In genomic region chr1:193392266-193392665, GRCm38 (mm10) we compare ENCODE assay signal across 15 mouse cellular contexts. TPM values are rescaled to one million over a fixed set of nuclear protein-coding genes. Genes with fewer than 3 reads are reported as not detected.
"Had no signal": no experiment of that assay in that cellular context is flagged by ENCODE, and none has a peak within 500 bp of the region (broad histone marks: within the 10 kb centered on the region; RNA-seq: fewer than 3 reads in every experiment).

No protein-coding gene starts in this region.

- H3K9me3 ChIP-seq: limb, embryonic 10.5 days; liver, embryonic 13.5 days; lung, embryonic 15.5 days; midbrain, embryonic 13.5 days; neural tube, embryonic 12.5 days had no signal

- H3K9ac ChIP-seq: liver, embryonic 13.5 days; lung, embryonic 15.5 days; midbrain, embryonic 13.5 days; neural tube, embryonic 12.5 days had no signal

- H3K4me1 ChIP-seq: liver, embryonic 13.5 days had no signal

- H3K27ac ChIP-seq: left cerebral cortex, adult 2 months; limb, embryonic 10.5 days; liver, embryonic 13.5 days; lung, embryonic 15.5 days; midbrain, embryonic 13.5 days; neural tube, embryonic 12.5 days had no signal

- H3K27me3 ChIP-seq: liver, embryonic 13.5 days; lung, embryonic 15.5 days; neural tube, embryonic 12.5 days had no signal

- H3K4me3 ChIP-seq: left cerebral cortex, adult 2 months; limb, embryonic 10.5 days; liver, embryonic 13.5 days; lung, embryonic 15.5 days; midbrain, embryonic 13.5 days; neural tube, embryonic 12.5 days had no signal

- H3K4me2 ChIP-seq: liver, embryonic 13.5 days; lung, embryonic 15.5 days; midbrain, embryonic 13.5 days; neural tube, embryonic 12.5 days had no signal

- ATAC-seq: midbrain, embryonic 13.5 days had no signal

- DNase-seq: kidney, adult 18-20 months; kidney, postnatal 10 days; kidney, postnatal 4 days; liver, embryonic 13.5 days; lung, postnatal 36 days; thymus, adult 18-20 months; thymus, postnatal 25 days had no signal

- H3K36me3 ChIP-seq: limb, embryonic 10.5 days; liver, embryonic 13.5 days; lung, embryonic 15.5 days; midbrain, embryonic 13.5 days; neural tube, embryonic 12.5 days had no signal

RNA-seq across cellular contexts. Expression of gene Camk1g, which starts 22.2 kb away (rescaled TPM):
- total RNA-seq: megakaryocyte progenitor cell, adult 5-6 weeks; monocyte, adult 5-6 weeks; neutrophil, adult 5-6 weeks had no signal
